Mouse (Mus musculus) spleen, adult 2 months (tissue): Measurements from ENCODE around the gene Mcoln2. TPM values are rescaled to one million over a fixed set of nuclear protein-coding genes. Genes with fewer than 3 reads are reported as not detected.
A peak's percentile ranks its signal among the peaks of the same experiment; 100 is the strongest.

Experiments
- DNase-seq, 2 experiments: peaks; one replicate each; pipeline versions ENCODE4 v3.0.0 to v3.0.0-alpha.2; 2012 to 2021; ENCODE audit warnings: low spot score in 2 of 2, low read depth in 1 of 2
- H3K27ac ChIP-seq: fragments of 200-500 bp; 2 replicates; pipeline ENCODE4 v1.5.1; 2012; ENCODE audit warnings: low read length, inconsistent platforms; ENCODE audit not compliant: insufficient read depth
- H3K27me3 ChIP-seq: fragments of 200-500 bp; 2 replicates; pipeline ENCODE4 v1.6.1; 2012; ENCODE audit warnings: mild to moderate bottlenecking, moderate library complexity, low read length, inconsistent platforms; ENCODE audit not compliant: control insufficient read depth, insufficient read depth
- H3K36me3 ChIP-seq: fragments of 200-500 bp; 2 replicates; pipeline ENCODE4 v1.6.1; 2012; ENCODE audit warnings: mild to moderate bottlenecking, low read length, inconsistent platforms; ENCODE audit not compliant: control insufficient read depth, insufficient read depth
- H3K4me1 ChIP-seq: fragments of 200-500 bp; 2 replicates; pipeline ENCODE4 v1.6.1; 2011; ENCODE audit warnings: inconsistent platforms; ENCODE audit not compliant: control insufficient read depth, insufficient read depth, insufficient read length
- H3K4me3 ChIP-seq: fragments of 200-500 bp; 2 replicates; pipeline ENCODE4 v1.5.1; 2011; ENCODE audit warnings: mild to moderate bottlenecking, inconsistent platforms; ENCODE audit not compliant: insufficient read depth, insufficient read length; ENCODE audit errors: extremely low read depth
- CTCF ChIP-seq: fragments of 200-500 bp; IDR thresholded peaks from 2 replicates; pipeline ENCODE4 v1.5.1; 2011; ENCODE audit warnings: mild to moderate bottlenecking, inconsistent platforms; ENCODE audit not compliant: insufficient read depth, insufficient read length, insufficient replicate concordance; ENCODE audit errors: extremely low read depth
- POLR2A ChIP-seq: fragments of 200-500 bp; IDR thresholded peaks from 2 replicates; pipeline ENCODE4 v1.6.1; 2011; ENCODE audit warnings: low read depth, low read length, inconsistent platforms
- WGBS: fragments of 180-500 bp; shearing (Covaris S2); methylation state at CpG from one replicate; pipeline ENCODE4 v1.1.7; 2018; 5-methylcytosine and 5-hydroxymethylcytosine counted together
- polyA plus RNA-seq: library from polyadenylated mRNA; depleted of rRNA; stranded (reverse); fragments of >200 nt; gene quantifications from 2 replicates; pipeline ENCODE4 v1.2.3, GENCODE M21; 2012; rRNA removed

The Mcoln2 gene
- polyA plus RNA-seq: 6.6 and 8.2 TPM in 2 replicates

- 13% methylated on average over 34 of the region's 34 CpGs for WGBS
- H3K27ac ChIP-seq: peak within 1 kb of the TSS; percentile 69
- peak within 1 kb of the TSS; percentile 69 for H3K4me3 ChIP-seq
- TF ChIP-seq POLR2A (no peak), CTCF (no peak)
- no peaks in the 10 kb centered on the region for H3K27me3 ChIP-seq
- H3K36me3 ChIP-seq: no peaks in the 10 kb centered on the region
- peak in 1 of 2 experiments; percentile 54 for DNase-seq
- H3K4me1 ChIP-seq: peaks cover 22% of the 10 kb centered on the region; the same call in 1 of the 2 replicates
These were observed at the start of gene Mcoln2 for GRCm38 (mm10) chr3:146149156-146150057. Mcoln2 (plus strand) TSS chr3:146149833.

GRCm38 (mm10) chr3:146099925-146100324 lies 49.7 kb upstream of the Mcoln2 start:
- Histone ChIP-seq H3K4me3 (no peak overlapping the region), H3K27me3 (no peaks in the 10 kb centered on the region), H3K36me3 (no peaks in the 10 kb centered on the region), H3K27ac (no peak overlapping the region), H3K4me1 (no peaks in the 10 kb centered on the region)
- no peak for DNase-seq
- TF ChIP-seq POLR2A: no peak
- no peak for TF ChIP-seq CTCF

GRCm38 (mm10) chr3:146102049-146102448 lies 47.6 kb upstream of the Mcoln2 start:
- TF ChIP-seq POLR2A (no peak), CTCF (peak; percentile 49; the same call in 1 of the 2 replicates)
- 68% methylated on average over 6 of the region's 6 CpGs for WGBS
- H3K4me3 ChIP-seq: no peak overlapping the region
- DNase-seq: peak in 1 of 2 experiments; percentile 36
- H3K27ac ChIP-seq: no peak overlapping the region
- no peaks in the 10 kb centered on the region for H3K4me1 ChIP-seq
- H3K36me3 ChIP-seq: no peaks in the 10 kb centered on the region
- H3K27me3 ChIP-seq: no peaks in the 10 kb centered on the region; the same call in 1 of the 2 replicates

DNA sequence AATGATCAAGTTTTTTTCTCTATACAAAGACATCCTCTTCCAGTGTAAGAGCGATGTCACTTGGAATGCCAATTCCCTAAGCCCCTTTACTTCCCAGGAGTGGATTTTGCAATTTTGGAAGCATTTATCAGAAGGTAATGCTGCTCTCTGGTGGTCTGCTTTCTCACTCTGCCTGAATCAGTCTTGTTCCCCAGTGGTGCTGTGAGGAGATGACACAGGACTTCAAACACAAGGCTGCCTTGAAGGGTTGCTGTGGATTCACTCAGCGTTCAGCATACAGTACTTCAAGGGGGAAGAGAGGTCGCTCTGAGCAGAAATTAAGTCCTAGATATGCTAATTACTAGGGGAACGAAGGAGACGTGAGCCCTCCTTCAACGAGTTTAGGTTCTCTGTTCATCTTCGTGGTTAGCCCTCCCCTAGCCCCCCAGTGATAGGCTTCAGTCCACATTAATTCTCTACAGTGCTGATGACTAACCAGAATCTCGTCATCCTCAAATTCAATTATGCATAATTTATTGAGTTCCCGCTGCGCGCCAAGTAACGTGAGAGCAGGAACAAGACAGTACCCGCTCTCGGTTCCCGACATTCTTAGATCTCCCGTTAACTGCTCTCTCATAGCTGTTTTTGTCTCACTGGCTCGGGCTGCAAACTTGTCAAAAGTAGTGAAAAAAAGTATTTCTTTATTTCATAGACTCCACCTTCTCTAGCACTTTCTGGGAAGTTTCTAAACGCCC lies 42.4 kb upstream of the Mcoln2 start:
- TF ChIP-seq POLR2A (no peak), CTCF (no peak)
- Histone ChIP-seq H3K4me1 (no peaks in the 10 kb centered on the region; the same call in 1 of the 2 replicates), H3K4me3 (peak overlapping the region; percentile 19; the same call in 1 of the 2 replicates), H3K27ac (no peak overlapping the region), H3K36me3 (no peaks in the 10 kb centered on the region), H3K27me3 (no peaks in the 10 kb centered on the region; the same call in 1 of the 2 replicates)
- 6% methylated on average over 18 of the region's 18 CpGs for WGBS
- DNase-seq: no peak

- Histone ChIP-seq H3K27me3 (no peaks in the 10 kb centered on the region; the same call in 1 of the 2 replicates), H3K36me3 (no peaks in the 10 kb centered on the region), H3K27ac (no peak within 1 kb of the TSS), H3K4me3 (peak within 1 kb of the TSS; percentile 24; the same call in 1 of the 2 replicates), H3K4me1 (no peaks in the 10 kb centered on the region; the same call in 1 of the 2 replicates)
- DNase-seq: peak; percentile 28 to 57
- WGBS: 21% methylated on average over 18 of the region's 18 CpGs
- TF ChIP-seq CTCF (no peak), POLR2A (no peak)
These were observed 41.6 kb upstream of the Mcoln2 start, which contains the start of gene Wdr63 for GRCm38 (mm10) chr3:146107921-146108571. Wdr63 (minus strand) TSS chr3:146108130.

DNA sequence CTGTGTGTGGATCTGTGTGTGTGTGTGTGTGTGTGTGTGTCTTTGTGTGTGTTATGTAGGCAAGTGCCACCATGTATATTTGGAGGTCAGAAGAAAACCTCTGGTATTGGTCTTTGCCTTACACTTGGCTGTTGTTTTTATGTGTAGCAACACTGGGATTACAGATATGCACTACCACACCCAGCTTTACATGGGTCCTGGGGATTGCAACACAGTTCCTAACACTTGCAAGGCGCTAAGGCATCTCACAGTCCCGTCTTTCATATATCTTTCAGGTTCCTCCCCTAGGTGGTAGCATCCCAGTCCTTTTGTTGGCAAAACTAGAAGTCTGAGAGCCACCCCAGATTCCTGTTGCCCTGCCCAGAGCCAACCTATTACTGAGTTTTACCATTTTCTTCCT lies 40.7 kb upstream of the Mcoln2 start:
- Histone ChIP-seq H3K27ac (no peak overlapping the region), H3K36me3 (no peaks in the 10 kb centered on the region), H3K27me3 (no peaks in the 10 kb centered on the region; the same call in 1 of the 2 replicates), H3K4me1 (no peaks in the 10 kb centered on the region; the same call in 1 of the 2 replicates), H3K4me3 (no peak overlapping the region)
- TF ChIP-seq CTCF: no peak
- TF ChIP-seq POLR2A: no peak
- no peak for DNase-seq
- WGBS: 75% methylated on average over 2 of the region's 2 CpGs
